Mouse (Mus musculus) hindbrain, embryonic 16.5 days (tissue): Measurements from ENCODE around the gene Ndufaf5. TPM values are rescaled to one million over a fixed set of nuclear protein-coding genes. Genes with fewer than 3 reads are reported as not detected.
"Not testable (repeated sequence)": the region's sequence is repeated elsewhere in the genome, so short reads cannot be mapped to it uniquely, and the experiment has no call there.

Experiments used
- ATAC-seq: fragments of 200-750 bp; cut with Nextera tagmentation; 2 replicates; pipeline ENCODE4 v1.8.0; 2017; ENCODE audit warnings: moderate TSS enrichment, moderate library complexity
- H3K27ac ChIP-seq: fragments of 300-500 bp; sonication (generic); 2 replicates; pipeline ENCODE4 v1.5.1; 2014; ENCODE audit warnings: low read depth, mild to moderate bottlenecking, control low read depth, low read length, moderate library complexity
- H3K27me3 ChIP-seq: fragments of 300-500 bp; sonication (generic); replicated peaks from 2 replicates; pipeline ENCODE4 v1.6.1; 2014; ENCODE audit warnings: low read length; ENCODE audit not compliant: control insufficient read depth, insufficient read depth
- H3K36me3 ChIP-seq: fragments of 300-500 bp; sonication (generic); 2 replicates; pipeline ENCODE4 v1.6.1; 2014; ENCODE audit warnings: mild to moderate bottlenecking, low read length, moderate library complexity, mixed read lengths; ENCODE audit not compliant: control insufficient read depth, insufficient read depth
- H3K4me1 ChIP-seq: fragments of 300-500 bp; sonication (generic); 2 replicates; pipeline ENCODE4 v1.6.1; 2014; ENCODE audit warnings: low read depth, low read length; ENCODE audit not compliant: control insufficient read depth, insufficient read depth
- H3K4me2 ChIP-seq: fragments of 300-500 bp; sonication (generic); 2 replicates; pipeline ENCODE4 v1.6.1; 2014; ENCODE audit warnings: mild to moderate bottlenecking, low read length, control low read depth, moderate library complexity
- H3K4me3 ChIP-seq: fragments of 300-500 bp; sonication (generic); 2 replicates; pipeline ENCODE4 v1.5.1; 2014; ENCODE audit warnings: mild to moderate bottlenecking, low read length, control low read depth, moderate library complexity
- H3K9ac ChIP-seq: fragments of 300-500 bp; sonication (generic); 2 replicates; pipeline ENCODE4 v1.6.1; 2014; ENCODE audit warnings: low read depth, mild to moderate bottlenecking, control low read depth, low read length, moderate library complexity
- H3K9me3 ChIP-seq: fragments of 300-500 bp; sonication (generic); 2 replicates; pipeline ENCODE4 v1.6.1; 2014; ENCODE audit warnings: mild to moderate bottlenecking, low read length, moderate library complexity; ENCODE audit not compliant: control insufficient read depth
- WGBS: fragments of 180-500 bp; shearing (Covaris S2); extraction: QIAGEN DNeasy Blood & Tissue Kit; methylation state at CpG from one replicate; pipeline ENCODE4 v1.1.7; 2014; 5-methylcytosine and 5-hydroxymethylcytosine counted together
- polyA plus RNA-seq: library from polyadenylated mRNA; unstranded; fragments of >200 nt; fragmentation: Nextera tagmentation; extraction: Ambion mirVana; gene quantifications from 2 replicates; pipeline ENCODE4 v1.2.1, GENCODE M21; 2015

The Ndufaf5 gene
- 62.5 and 72.4 TPM in 2 replicates for polyA plus RNA-seq

GRCm38 (mm10) chr2:140170127-140170802 lies at the start of gene Ndufaf5, which contains the start of gene Esf1:
Ndufaf5 (plus strand) TSS chr2:140170649.
Esf1 (minus strand) TSS chr2:140170564.
- Histone ChIP-seq H3K4me2 (peak within 1 kb of the TSS; percentile 86), H3K27me3 (no peaks in the 10 kb centered on the region), H3K4me1 (peaks cover 21% of the 10 kb centered on the region), H3K9ac (peak within 1 kb of the TSS; percentile 91), H3K9me3 (no peaks in the 10 kb centered on the region), H3K36me3 (peaks cover 3% of the 10 kb centered on the region), H3K4me3 (peak within 1 kb of the TSS; percentile 93), H3K27ac (peak within 1 kb of the TSS; percentile 87)
- peak; percentile 99 for ATAC-seq
- under 1% methylated on average over 43 of the region's 43 CpGs for WGBS

- no peak for ATAC-seq
- Histone ChIP-seq H3K4me3 (no peak overlapping the region), H3K9me3 (no peaks in the 10 kb centered on the region), H3K27ac (no peak overlapping the region), H3K27me3 (no peaks in the 10 kb centered on the region), H3K4me2 (no peak overlapping the region), H3K9ac (no peak overlapping the region), H3K36me3 (peaks cover 20% of the 10 kb centered on the region), H3K4me1 (no peaks in the 10 kb centered on the region)
- 91% methylated on average over 2 of the region's 2 CpGs for WGBS
Observed at GRCm38 (mm10) chr2:140125516-140125915, 44.9 kb upstream of the Ndufaf5 start.

GRCm38 (mm10) chr2:140151743-140152142 lies 18.7 kb upstream of the Ndufaf5 start, which contains the start of gene Gm17374:
Gm17374 (plus strand) TSS chr2:140152043.
- H3K4me3 ChIP-seq, H3K9ac ChIP-seq, H3K4me1 ChIP-seq, H3K4me2 ChIP-seq, H3K27ac ChIP-seq, H3K9me3 ChIP-seq, H3K27me3 ChIP-seq, H3K36me3 ChIP-seq, ATAC-seq: not testable (repeated sequence)
- WGBS: 91% methylated on average over 4 of the region's 4 CpGs

GRCm38 (mm10) chr2:140159186-140159730 lies 11.2 kb upstream of the Ndufaf5 start:
- no peak for ATAC-seq
- H3K4me3 ChIP-seq: no peak overlapping the region
- peaks cover 9% of the 10 kb centered on the region; the same call in 1 of the 2 replicates for H3K36me3 ChIP-seq
- WGBS: 78% methylated on average over 3 of the region's 3 CpGs
- H3K27me3 ChIP-seq: no peaks in the 10 kb centered on the region
- H3K9ac ChIP-seq: no peak overlapping the region
- H3K4me1 ChIP-seq: no peaks in the 10 kb centered on the region
- H3K27ac ChIP-seq: no peak overlapping the region
- no peak overlapping the region for H3K4me2 ChIP-seq
- H3K9me3 ChIP-seq: no peaks in the 10 kb centered on the region

GRCm38 (mm10) chr2:140163351-140163854 lies 7.0 kb upstream of the Ndufaf5 start:
- Histone ChIP-seq H3K27ac (no peak overlapping the region), H3K4me1 (no peaks in the 10 kb centered on the region), H3K9me3 (no peaks in the 10 kb centered on the region), H3K36me3 (peaks cover 3% of the 10 kb centered on the region), H3K27me3 (no peaks in the 10 kb centered on the region), H3K4me2 (no peak overlapping the region), H3K4me3 (no peak overlapping the region), H3K9ac (no peak overlapping the region)
- 95% methylated on average over 5 of the region's 5 CpGs for WGBS
- no peak for ATAC-seq

GRCm38 (mm10) chr2:140169057-140169456 lies 1.4 kb upstream of the Ndufaf5 start:
- Histone ChIP-seq H3K9ac (no peak overlapping the region), H3K27ac (no peak overlapping the region), H3K4me2 (no peak overlapping the region), H3K36me3 (peaks cover 2% of the 10 kb centered on the region), H3K9me3 (no peaks in the 10 kb centered on the region), H3K4me1 (peaks cover 21% of the 10 kb centered on the region), H3K27me3 (no peaks in the 10 kb centered on the region), H3K4me3 (no peak overlapping the region)
- ATAC-seq: no peak
- WGBS: 89% methylated on average over 1 of the region's 1 CpGs

- H3K4me3 ChIP-seq: peak overlapping the region; percentile 93
- H3K4me2 ChIP-seq: peak overlapping the region; percentile 79
- no peaks in the 10 kb centered on the region for H3K9me3 ChIP-seq
- ATAC-seq: peak; percentile 86
- peak overlapping the region; percentile 91 for H3K9ac ChIP-seq
- peaks cover 3% of the 10 kb centered on the region for H3K36me3 ChIP-seq
- peaks cover 21% of the 10 kb centered on the region for H3K4me1 ChIP-seq
- WGBS: 8% methylated on average over 28 of the region's 28 CpGs
- no peaks in the 10 kb centered on the region for H3K27me3 ChIP-seq
- H3K27ac ChIP-seq: peak overlapping the region; percentile 87
Observed at GRCm38 (mm10) chr2:140170803-140171553, 529 bp downstream of the Ndufaf5 start.

GRCm38 (mm10) chr2:140185685-140186210 lies 15.3 kb downstream of the Ndufaf5 start:
- not testable (repeated sequence) for H3K9ac ChIP-seq, H3K9me3 ChIP-seq, H3K4me3 ChIP-seq, H3K27me3 ChIP-seq, H3K27ac ChIP-seq, H3K4me2 ChIP-seq, H3K4me1 ChIP-seq, ATAC-seq
- WGBS: 92% methylated on average over 3 of the region's 3 CpGs
- peaks cover 16% of the 10 kb centered on the region for H3K36me3 ChIP-seq

GRCm38 (mm10) chr2:140200713-140201112 lies 30.3 kb downstream of the Ndufaf5 start:
- ATAC-seq: no peak
- Histone ChIP-seq H3K9ac (no peak overlapping the region), H3K36me3 (peaks cover 9% of the 10 kb centered on the region), H3K4me3 (no peak overlapping the region), H3K27me3 (no peaks in the 10 kb centered on the region), H3K4me1 (no peaks in the 10 kb centered on the region), H3K4me2 (no peak overlapping the region), H3K9me3 (no peaks in the 10 kb centered on the region), H3K27ac (no peak overlapping the region)
- WGBS: 82% methylated on average over 2 of the region's 2 CpGs
